In the genomic region with DNA sequence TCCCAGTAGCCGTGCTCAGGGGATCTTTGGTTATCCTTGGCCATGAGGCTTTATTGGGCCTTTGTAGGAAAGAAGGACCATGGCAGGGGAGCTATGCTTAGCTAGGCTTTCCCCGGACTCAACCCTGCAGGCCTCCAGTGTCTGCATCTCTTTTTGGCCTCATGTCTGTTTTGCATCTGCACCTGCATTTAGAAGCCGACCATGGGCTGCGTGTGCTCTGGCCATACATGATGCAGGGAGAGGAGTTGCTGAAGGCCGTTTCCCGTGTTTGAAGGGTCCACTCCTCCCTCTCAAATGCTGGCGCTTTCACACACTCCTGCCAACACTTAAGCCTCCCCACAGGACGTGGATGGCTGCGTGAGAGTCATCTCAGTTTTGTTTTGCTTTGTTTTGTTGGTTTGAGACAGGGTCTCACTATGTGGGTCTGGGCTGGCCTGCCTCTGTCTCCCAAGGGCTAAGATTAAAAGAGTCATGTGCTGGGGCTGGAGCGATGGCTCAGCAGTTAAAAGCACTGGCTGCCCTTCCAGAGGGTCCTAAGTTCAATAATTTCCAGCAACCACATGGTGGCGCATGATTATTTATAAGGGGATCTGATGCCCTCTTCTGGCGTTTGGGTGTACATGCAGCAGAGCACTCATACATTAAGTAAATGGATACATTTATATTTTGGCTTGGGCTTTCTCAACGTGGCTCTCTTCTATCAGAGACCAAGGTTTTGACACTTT, we compare ENCODE assay signal across 8 mouse cellular contexts. TPM values are rescaled to one million over a fixed set of nuclear protein-coding genes. Genes with fewer than 3 reads are reported as not detected.
DNase-seq lines count a peak whose midpoint lies in the region; ATAC-seq and TF ChIP-seq lines count a peak whose summit lies in the region.

No protein-coding gene starts in this region.

- no peak for ATAC-seq in heart, embryonic 12.5 days (ENCODE audit: insufficient number of reproducible peaks, low FRiP score)
- ATAC-seq in forebrain, embryonic 11.5 days (replicated peaks; ENCODE audit: low FRiP score) = peak; percentile 75
- ATAC-seq in intestine, embryonic 15.5 days = peak; percentile 57; the same call in 1 of the 2 replicates
- ATAC-seq in midbrain, embryonic 13.5 days = peak; percentile 69

- intact Hi-C loops in left cerebral cortex, postnatal 4 days (cut with DNase I) = loop anchor here (5.0 kb wide), 1 partner anchor 263 kb away; no protein-coding TSS in a partner anchor

- WGBS in heart, embryonic 12.5 days = 43% methylated on average over 13 of the region's 13 CpGs
- WGBS in bone marrow, adult 2 months = 43% methylated on average over 13 of the region's 13 CpGs
- WGBS in forebrain, embryonic 11.5 days = 49% methylated on average over 13 of the region's 13 CpGs
- 46% methylated on average over 13 of the region's 13 CpGs for WGBS in intestine, embryonic 15.5 days
- 44% methylated on average over 13 of the region's 13 CpGs for WGBS in midbrain, embryonic 13.5 days

- H3K4me1 ChIP-seq in heart, embryonic 12.5 days (replicated peaks) = peaks cover 4% of the 10 kb centered on the region
- H3K4me1 ChIP-seq in bone marrow, adult 2 months (ENCODE audit: control insufficient read depth, insufficient read depth, low read length) = no peaks in the 10 kb centered on the region
- no peaks in the 10 kb centered on the region for H3K4me1 ChIP-seq in forebrain, embryonic 11.5 days (replicated peaks; ENCODE audit: control insufficient read depth, insufficient read depth, low read length)
- H3K4me1 ChIP-seq in intestine, embryonic 15.5 days (replicated peaks) = peaks cover 5% of the 10 kb centered on the region; the same call in 1 of the 2 replicates
- H3K4me1 ChIP-seq in midbrain, embryonic 13.5 days (replicated peaks) = peaks cover 17% of the 10 kb centered on the region

- peaks cover 30% of the 10 kb centered on the region for H3K27me3 ChIP-seq in heart, embryonic 12.5 days (replicated peaks)
- H3K27me3 ChIP-seq in forebrain, embryonic 11.5 days (ENCODE audit: control insufficient read depth, insufficient read depth, low read length) = peaks cover 5% of the 10 kb centered on the region; the same call in 1 of the 2 replicates
- H3K27me3 ChIP-seq in intestine, embryonic 15.5 days (replicated peaks) = peaks cover 21% of the 10 kb centered on the region
- peaks cover 12% of the 10 kb centered on the region for H3K27me3 ChIP-seq in midbrain, embryonic 13.5 days

- no peaks in the 10 kb centered on the region for H3K9me3 ChIP-seq in heart, embryonic 12.5 days (replicated peaks)
- H3K9me3 ChIP-seq in forebrain, embryonic 11.5 days (ENCODE audit: control insufficient read depth, low read length) = no peaks in the 10 kb centered on the region
- no peaks in the 10 kb centered on the region for H3K9me3 ChIP-seq in intestine, embryonic 15.5 days
- H3K9me3 ChIP-seq in midbrain, embryonic 13.5 days = no peaks in the 10 kb centered on the region

- no peak overlapping the region for H3K4me3 ChIP-seq in heart, embryonic 12.5 days
- no peak overlapping the region for H3K4me3 ChIP-seq in bone marrow, adult 2 months (replicated peaks; ENCODE audit: control insufficient read depth, low read depth, low read length)
- H3K4me3 ChIP-seq in forebrain, embryonic 11.5 days (ENCODE audit: low read depth, low read length) = no peak overlapping the region
- no peak overlapping the region for H3K4me3 ChIP-seq in intestine, embryonic 15.5 days (replicated peaks)
- H3K4me3 ChIP-seq in midbrain, embryonic 13.5 days (replicated peaks) = no peak overlapping the region

- no peak overlapping the region for H3K9ac ChIP-seq in heart, embryonic 12.5 days
- no peak overlapping the region for H3K9ac ChIP-seq in forebrain, embryonic 11.5 days (ENCODE audit: low read length)
- no peak overlapping the region for H3K9ac ChIP-seq in intestine, embryonic 15.5 days
- no peak overlapping the region for H3K9ac ChIP-seq in midbrain, embryonic 13.5 days (replicated peaks)

- H3K4me2 ChIP-seq in heart, embryonic 12.5 days = no peak overlapping the region
- no peak overlapping the region for H3K4me2 ChIP-seq in forebrain, embryonic 11.5 days (ENCODE audit: low read depth, low read length, severe bottlenecking)
- H3K4me2 ChIP-seq in intestine, embryonic 15.5 days (replicated peaks) = no peak overlapping the region
- H3K4me2 ChIP-seq in midbrain, embryonic 13.5 days (replicated peaks) = no peak overlapping the region

- no peaks in the 10 kb centered on the region for H3K36me3 ChIP-seq in heart, embryonic 12.5 days
- H3K36me3 ChIP-seq in forebrain, embryonic 11.5 days (ENCODE audit: control insufficient read depth, insufficient read depth, low read length) = no peaks in the 10 kb centered on the region
- H3K36me3 ChIP-seq in intestine, embryonic 15.5 days = no peaks in the 10 kb centered on the region
- no peaks in the 10 kb centered on the region; the same call in 1 of the 2 replicates for H3K36me3 ChIP-seq in midbrain, embryonic 13.5 days

- peak; percentile 36; the same call in 1 of the 2 replicates for TF ChIP-seq CTCF in bone marrow, adult 2 months (IDR thresholded peaks at IDR 0.05; ENCODE audit: control insufficient read depth, insufficient read depth, low read length)

- DNase-seq in heart, adult 8-10 months (ENCODE audit: low spot score) = peak; percentile 35
- peak; percentile 74 for DNase-seq in forebrain, embryonic 11.5 days (ENCODE audit: low spot score)
- DNase-seq in left cerebral cortex, postnatal 4 days = peak; percentile 65
- DNase-seq in spleen, postnatal 4 days (ENCODE audit: low spot score in 2 of 2) = peak; percentile 51 to 73

- H3K27ac ChIP-seq in heart, embryonic 12.5 days (ENCODE audit: poor library complexity, severe bottlenecking) = no peak overlapping the region
- no peak overlapping the region for H3K27ac ChIP-seq in bone marrow, adult 2 months (ENCODE audit: control insufficient read depth, insufficient read depth, low read depth, low read length, poor library complexity)
- H3K27ac ChIP-seq in forebrain, embryonic 11.5 days (ENCODE audit: low read depth, low read length) = no peak overlapping the region
- no peak overlapping the region for H3K27ac ChIP-seq in intestine, embryonic 15.5 days
- no peak overlapping the region for H3K27ac ChIP-seq in midbrain, embryonic 13.5 days

- no peak for TF ChIP-seq POLR2A in bone marrow, adult 2 months (IDR thresholded peaks at IDR 0.05; ENCODE audit: borderline replicate concordance, control insufficient read depth, low read depth, low read length)

RNA-seq across cellular contexts. Expression of gene Snhg11, which starts 4.1 kb away (rescaled TPM):
- total RNA-seq in heart, adult 8-10 months (2022) = under 1 TPM; 0.19 to 0.47 (median 0.25) TPM
- 0.55 and 1.1 TPM in 2 replicates for polyA plus RNA-seq in heart, embryonic 12.5 days (2016; fragmentation: Nextera tagmentation; extraction: Ambion mirVana)
- polyA plus RNA-seq in bone marrow, adult 2 months (2011; ENCODE audit: insufficient read depth, insufficient read length, low replicate concordance, missing spikeins) = 0.65 and 2.6 TPM in 2 replicates
- polyA plus RNA-seq in forebrain, embryonic 11.5 days (2014; fragmentation: Nextera tagmentation; extraction: Ambion mirVana) = 20.2 and 23.8 TPM in 2 replicates
- 4.8 and 7.0 TPM in 2 replicates for polyA plus RNA-seq in intestine, embryonic 15.5 days (2015; fragmentation: Nextera tagmentation; extraction: Ambion mirVana)
- 100 to 1,000 TPM; 275 to 360 TPM for total RNA-seq in left cerebral cortex, postnatal 4 days (2021)
- polyA plus RNA-seq in midbrain, embryonic 13.5 days (2015; fragmentation: Nextera tagmentation; extraction: Ambion mirVana) = 241 and 271 TPM in 2 replicates

RNA-seq across cellular contexts. Expression of gene Ralgapb, which starts 30.1 kb away (rescaled TPM):
- total RNA-seq in heart, adult 8-10 months (2022) = 10 to 100 TPM; 35.3 to 41.3 (median 38.6) TPM
- polyA plus RNA-seq in heart, embryonic 12.5 days (2016; fragmentation: Nextera tagmentation; extraction: Ambion mirVana) = 12.8 and 15.8 TPM in 2 replicates
- polyA plus RNA-seq in bone marrow, adult 2 months (2011; ENCODE audit: insufficient read depth, insufficient read length, low replicate concordance, missing spikeins) = 7.1 and 16.6 TPM in 2 replicates
- 23.2 and 25.1 TPM in 2 replicates for polyA plus RNA-seq in forebrain, embryonic 11.5 days (2014; fragmentation: Nextera tagmentation; extraction: Ambion mirVana)
- polyA plus RNA-seq in intestine, embryonic 15.5 days (2015; fragmentation: Nextera tagmentation; extraction: Ambion mirVana) = 14.3 and 15.0 TPM in 2 replicates
- total RNA-seq in left cerebral cortex, postnatal 4 days (2021) = 10 to 100 TPM; 72.5 to 78.0 TPM
- 21.4 and 23.0 TPM in 2 replicates for polyA plus RNA-seq in midbrain, embryonic 13.5 days (2015; fragmentation: Nextera tagmentation; extraction: Ambion mirVana)
